Mouse (Mus musculus): Measurements from ENCODE around the gene Cyp11a1. TPM values are rescaled to one million over a fixed set of nuclear protein-coding genes. Genes with fewer than 3 reads are reported as not detected.

The Cyp11a1 gene
- 0.11 TPM for polyA plus RNA-seq (2014; fragmentation: Illumina TruSeq; extraction: RNeasy Lipid Tissue Mini Kit (QIAGEN cat#74804); ENCODE audit: insufficient read depth, low read depth, low replicate concordance)

GRCm38 (mm10) chr9:58005753-58006461 is at the start of gene Cyp11a1:
Cyp11a1 (plus strand) TSS chr9:58006411.

GRCm38 (mm10) chr9:58063531-58063930 is 57.3 kb downstream of the Cyp11a1 start, which contains the start of gene Stra6:
Stra6 (plus strand) TSS chr9:58063788.

Other genes starting within 250 kb of the Cyp11a1 start
- gene Clk3, start 240.6 kb upstream of the Cyp11a1 start, polyA plus RNA-seq (2014; fragmentation: Illumina TruSeq; extraction: RNeasy Lipid Tissue Mini Kit (QIAGEN cat#74804); ENCODE audit: insufficient read depth, low read depth, low replicate concordance) = 55.9 TPM
- gene Arid3b, start 169.6 kb upstream of the Cyp11a1 start, polyA plus RNA-seq (2014; fragmentation: Illumina TruSeq; extraction: RNeasy Lipid Tissue Mini Kit (QIAGEN cat#74804); ENCODE audit: insufficient read depth, low read depth, low replicate concordance) = 4.1 TPM
- gene Ubl7, start 95.4 kb upstream of the Cyp11a1 start, polyA plus RNA-seq (2014; fragmentation: Illumina TruSeq; extraction: RNeasy Lipid Tissue Mini Kit (QIAGEN cat#74804); ENCODE audit: insufficient read depth, low read depth, low replicate concordance) = 40.9 TPM
- 29.3 TPM for gene Sema7a, start 66.3 kb upstream of the Cyp11a1 start, polyA plus RNA-seq (2014; fragmentation: Illumina TruSeq; extraction: RNeasy Lipid Tissue Mini Kit (QIAGEN cat#74804); ENCODE audit: insufficient read depth, low read depth, low replicate concordance)
- 0.11 TPM for gene Stra6, start 57.4 kb downstream of the Cyp11a1 start, polyA plus RNA-seq (2014; fragmentation: Illumina TruSeq; extraction: RNeasy Lipid Tissue Mini Kit (QIAGEN cat#74804); ENCODE audit: insufficient read depth, low read depth, low replicate concordance)
- gene Ccdc33, start 112.4 kb downstream of the Cyp11a1 start, polyA plus RNA-seq (2014; fragmentation: Illumina TruSeq; extraction: RNeasy Lipid Tissue Mini Kit (QIAGEN cat#74804); ENCODE audit: insufficient read depth, low read depth, low replicate concordance) = 7.8 TPM
- 17.4 TPM for gene Islr, start 197.9 kb downstream of the Cyp11a1 start, polyA plus RNA-seq (2014; fragmentation: Illumina TruSeq; extraction: RNeasy Lipid Tissue Mini Kit (QIAGEN cat#74804); ENCODE audit: insufficient read depth, low read depth, low replicate concordance)
- not detected for gene Islr2, start 197.9 kb downstream of the Cyp11a1 start, polyA plus RNA-seq (2014; fragmentation: Illumina TruSeq; extraction: RNeasy Lipid Tissue Mini Kit (QIAGEN cat#74804); ENCODE audit: insufficient read depth, low read depth, low replicate concordance)
- 9.0 TPM for gene Pml, start 243.4 kb downstream of the Cyp11a1 start, polyA plus RNA-seq (2014; fragmentation: Illumina TruSeq; extraction: RNeasy Lipid Tissue Mini Kit (QIAGEN cat#74804); ENCODE audit: insufficient read depth, low read depth, low replicate concordance)
- 19.8 TPM for gene Stoml1, start 246.8 kb downstream of the Cyp11a1 start, polyA plus RNA-seq (2014; fragmentation: Illumina TruSeq; extraction: RNeasy Lipid Tissue Mini Kit (QIAGEN cat#74804); ENCODE audit: insufficient read depth, low read depth, low replicate concordance)